Mouse (Mus musculus) inflammation-experienced regulatory T-cells, adult 6 months (primary cell): Measurements from ENCODE around the gene Crhr2. TPM values are rescaled to one million over a fixed set of nuclear protein-coding genes. Genes with fewer than 3 reads are reported as not detected.

Experiments used
- ATAC-seq: one replicate; pipeline ENCODE4 v1.8.0; 2017
- polyA plus RNA-seq, 3 experiments: library from polyadenylated mRNA; unstranded; fragments of 100-300 nt; shearing (Covaris generic); gene quantifications; one replicate each; pipeline ENCODE4 v1.2.1; 2017

Gene Crhr2
- not detected for polyA plus RNA-seq

GRCm38 (mm10) chr6:55132794-55133193 is at the start of gene Crhr2:
Gene Crhr2, minus strand, starts transcription at chr6:55133016.
- ATAC-seq = no peak

DNA sequence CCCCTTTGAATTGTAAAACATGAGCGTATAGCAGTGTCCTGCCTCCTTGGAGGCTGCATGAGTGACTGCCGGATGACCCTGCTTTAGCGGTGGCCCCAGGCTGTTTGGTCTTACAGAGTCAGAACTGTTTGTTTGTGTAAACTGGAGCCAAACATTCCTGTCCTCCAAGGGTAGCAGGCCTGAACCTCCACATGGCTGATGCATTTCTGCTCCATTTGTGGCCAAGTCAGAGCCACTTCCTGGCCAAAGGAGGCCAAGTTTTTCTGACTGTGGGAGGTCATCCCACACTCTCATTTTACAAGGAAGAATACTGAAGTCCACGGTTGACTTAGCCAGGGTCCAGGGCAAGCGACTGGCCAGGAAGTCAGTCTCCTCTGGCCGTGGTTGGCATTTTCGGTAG is 46.7 kb upstream of the Crhr2 start:
- ATAC-seq = no peak

DNA sequence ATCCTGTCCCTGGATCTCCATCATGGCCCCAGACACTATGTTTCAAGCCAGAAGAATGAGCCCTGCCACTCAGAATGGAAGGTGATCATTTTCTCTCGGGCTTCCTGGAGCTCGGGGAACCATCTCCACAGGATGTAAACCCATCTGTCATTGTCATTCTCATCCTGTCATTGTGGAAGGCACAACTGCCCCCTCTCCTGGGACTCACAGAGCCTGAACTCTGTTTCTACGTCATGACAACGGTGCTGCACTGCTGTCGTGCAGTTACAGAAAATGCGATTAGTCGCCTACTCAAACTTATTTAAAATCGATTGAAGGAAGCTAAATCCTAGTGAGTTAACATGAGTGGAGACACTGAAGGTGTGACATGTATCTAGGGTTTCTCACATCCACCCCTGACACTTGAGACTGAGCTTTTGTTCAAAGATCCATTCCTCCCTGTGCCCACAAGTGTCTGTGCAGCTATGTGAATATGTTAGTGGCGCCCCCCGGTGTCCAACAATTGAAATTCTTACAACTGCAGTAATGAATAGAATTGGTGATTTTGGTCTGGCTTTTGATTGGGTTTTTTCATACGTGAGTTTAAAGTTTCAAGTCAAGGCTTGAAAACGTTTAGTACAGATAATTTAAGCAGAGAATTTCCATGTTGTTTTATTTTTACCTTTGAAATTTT is 44.4 kb upstream of the Crhr2 start:
- ATAC-seq = no peak

- no peak for ATAC-seq
These were observed 43.1 kb upstream of the Crhr2 start for GRCm38 (mm10) chr6:55175892-55176291.

- ATAC-seq = no peak
These were observed 42.6 kb upstream of the Crhr2 start for GRCm38 (mm10) chr6:55175456-55175855.

DNA sequence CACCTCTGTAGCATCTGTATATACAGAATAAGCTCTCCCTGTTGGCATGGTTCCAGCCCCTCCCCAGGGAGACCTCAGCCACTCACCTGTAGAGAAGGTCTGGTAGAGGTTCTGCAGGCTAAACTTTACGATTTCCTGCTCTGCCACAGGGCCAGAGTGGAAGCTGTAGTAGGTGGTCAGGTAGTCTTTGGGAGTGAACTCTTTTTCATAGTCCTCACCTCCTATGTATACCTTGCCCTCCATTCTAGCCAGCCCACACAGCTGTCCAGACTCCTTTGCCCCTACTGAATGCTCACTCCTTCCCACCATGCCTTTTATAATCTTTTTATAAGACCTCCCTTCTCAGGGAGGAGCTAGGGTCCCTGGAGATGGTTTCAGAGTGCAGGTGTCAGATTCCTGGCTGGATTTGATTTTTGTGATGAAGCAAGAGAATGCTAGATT is 41.9 kb upstream of the Crhr2 start, which contains the start of gene Inmt:
Inmt (minus strand) TSS at position 303 of the 441 bp plus-strand sequence.
- ATAC-seq = no peak

DNA sequence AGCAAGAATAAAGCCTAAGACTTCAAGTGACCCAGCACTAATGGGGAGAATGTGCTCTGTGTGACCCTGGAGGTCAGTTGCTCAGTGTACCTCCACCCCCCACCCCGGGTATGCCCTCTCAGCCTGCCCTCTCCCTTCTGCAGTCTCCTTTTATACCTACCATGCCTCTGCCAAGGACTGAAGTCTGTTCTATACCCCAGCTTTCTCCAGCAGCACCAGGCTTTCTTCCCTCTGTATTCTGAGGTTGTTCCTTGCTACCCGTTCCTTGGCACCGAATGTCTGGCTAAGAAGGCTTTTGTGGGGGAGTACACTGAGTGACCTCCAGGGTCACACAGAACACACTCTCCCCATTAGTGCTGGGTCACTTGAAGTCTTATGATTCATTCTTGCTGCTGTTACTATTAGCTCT is 41.1 kb upstream of the Crhr2 start:
- no peak for ATAC-seq

DNA sequence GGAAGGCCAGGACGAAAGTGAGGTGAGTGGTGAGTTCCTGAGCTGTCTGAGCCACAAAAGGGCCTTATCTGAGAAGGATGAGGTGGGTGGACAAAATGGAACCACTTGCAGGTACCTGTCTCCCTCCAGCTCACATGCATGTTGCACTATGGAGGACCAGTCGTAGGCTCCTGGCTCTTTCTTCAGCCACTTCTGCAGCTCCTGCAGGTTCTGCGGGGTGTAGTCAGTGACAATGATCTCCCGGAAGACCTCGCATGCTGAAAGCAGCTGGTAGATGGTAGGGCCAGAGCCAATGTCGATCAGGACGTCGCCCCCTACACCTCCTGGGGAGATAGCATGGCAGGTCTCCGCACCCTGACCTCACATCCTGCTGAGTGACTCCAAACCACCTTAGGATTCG is 40.4 kb upstream of the Crhr2 start:
- no peak for ATAC-seq

GRCm38 (mm10) chr6:55171638-55172037 is 38.8 kb upstream of the Crhr2 start:
- no peak for ATAC-seq

DNA sequence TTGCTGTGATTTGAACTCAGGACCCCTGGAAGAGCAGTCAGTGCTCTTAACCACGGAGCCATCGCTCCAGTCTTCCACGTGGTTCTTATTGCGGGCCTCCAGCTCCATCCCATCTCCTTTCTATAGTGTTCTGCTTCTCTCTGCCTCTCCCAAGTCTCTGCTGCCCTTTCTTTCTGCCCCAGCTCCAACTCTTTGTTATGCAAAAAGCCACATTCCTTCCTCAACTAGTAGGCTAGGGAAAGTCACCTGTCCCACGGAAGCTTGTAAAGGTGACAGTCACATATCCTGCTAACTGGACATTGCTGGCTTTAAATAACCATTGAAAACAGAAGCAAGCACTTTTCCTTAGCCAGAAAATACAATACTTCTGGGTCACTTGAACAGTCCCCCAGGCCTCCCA is 37.0 kb upstream of the Crhr2 start:
- ATAC-seq = no peak

DNA sequence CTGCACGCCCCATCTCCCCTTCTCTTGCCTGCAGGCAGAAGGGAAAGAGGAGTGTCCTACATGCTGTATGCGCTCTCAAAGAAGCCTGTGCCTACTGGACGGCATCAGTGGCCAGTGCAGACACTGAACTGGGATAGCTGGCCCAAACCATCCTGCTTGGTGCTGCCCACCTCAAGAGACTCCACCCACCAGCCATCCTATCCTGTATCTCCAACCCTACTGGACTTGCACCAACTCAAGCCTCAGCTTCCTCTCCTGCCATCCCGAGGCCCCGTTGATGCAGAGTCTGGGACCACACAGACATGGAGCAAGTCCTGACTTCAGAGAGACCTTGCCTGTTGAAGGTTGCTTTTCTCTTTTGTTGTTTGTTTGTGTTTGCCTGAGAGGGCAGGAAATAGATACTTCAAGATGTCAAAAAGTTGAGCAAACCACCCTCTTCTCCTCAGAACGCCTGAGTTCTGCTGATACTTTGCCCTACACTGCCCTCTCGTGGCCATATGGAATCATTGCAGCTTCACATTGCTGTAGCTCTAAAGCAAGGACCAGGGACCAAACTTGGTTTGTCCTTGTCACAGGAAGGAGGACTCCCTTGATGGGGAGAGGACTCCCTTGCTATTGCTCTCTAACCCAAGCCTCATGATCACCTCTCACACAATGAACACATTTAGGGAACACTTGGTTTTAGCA is 34.1 kb upstream of the Crhr2 start:
- ATAC-seq = peak; percentile 87

- ATAC-seq = no peak
These were observed 30.3 kb upstream of the Crhr2 start for GRCm38 (mm10) chr6:55163046-55163584.

GRCm38 (mm10) chr6:55161311-55161761 is 28.5 kb upstream of the Crhr2 start:
- ATAC-seq = no peak

- no peak for ATAC-seq
These were observed 26.4 kb upstream of the Crhr2 start for GRCm38 (mm10) chr6:55159256-55159655.

- no peak for ATAC-seq
These were observed 19.4 kb upstream of the Crhr2 start for GRCm38 (mm10) chr6:55152226-55152625.

DNA sequence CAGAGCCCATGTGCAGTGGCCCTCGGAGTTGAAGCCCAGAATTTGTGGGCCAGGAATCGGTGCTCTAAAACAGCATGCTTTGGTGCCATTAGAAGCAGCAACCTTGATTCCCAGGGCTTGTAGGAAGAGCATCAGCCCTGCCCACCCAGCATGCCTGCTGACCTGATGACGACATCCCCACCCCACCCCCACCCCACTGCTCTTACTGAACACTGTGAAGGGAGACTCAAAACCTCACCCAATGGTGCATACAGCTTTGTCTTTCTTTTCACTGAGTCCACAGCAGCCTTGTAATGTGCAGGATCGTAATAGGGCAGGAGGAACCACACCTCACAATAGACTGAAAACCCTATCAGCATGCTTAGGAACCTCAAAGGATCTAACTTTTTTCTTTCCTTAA is 13.3 kb upstream of the Crhr2 start:
- ATAC-seq = no peak

- no peak for ATAC-seq
These were observed 12.5 kb upstream of the Crhr2 start for GRCm38 (mm10) chr6:55145285-55145684.

- no peak for ATAC-seq
These were observed 5.5 kb upstream of the Crhr2 start for GRCm38 (mm10) chr6:55138343-55138742.

DNA sequence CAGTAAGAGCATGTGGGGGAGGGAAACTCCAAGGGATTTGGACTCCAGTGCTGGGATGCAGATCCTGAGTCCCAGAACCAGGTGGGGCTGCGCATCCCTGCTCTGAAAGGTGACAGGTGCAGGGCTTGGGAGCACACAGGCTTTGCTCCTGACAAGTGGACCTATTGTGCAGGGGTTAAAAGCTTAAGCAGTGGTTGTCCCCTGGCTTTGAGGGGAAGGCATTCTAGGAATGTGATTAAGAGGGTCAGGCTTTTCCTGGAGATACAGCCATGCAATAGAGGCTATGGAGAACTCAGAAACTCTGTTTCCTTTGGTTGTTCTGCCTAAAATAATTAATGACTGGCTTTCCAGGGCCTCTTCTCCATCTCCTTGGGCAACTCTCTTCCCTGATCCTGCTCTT is 609 bp upstream of the Crhr2 start:
- no peak for ATAC-seq

DNA sequence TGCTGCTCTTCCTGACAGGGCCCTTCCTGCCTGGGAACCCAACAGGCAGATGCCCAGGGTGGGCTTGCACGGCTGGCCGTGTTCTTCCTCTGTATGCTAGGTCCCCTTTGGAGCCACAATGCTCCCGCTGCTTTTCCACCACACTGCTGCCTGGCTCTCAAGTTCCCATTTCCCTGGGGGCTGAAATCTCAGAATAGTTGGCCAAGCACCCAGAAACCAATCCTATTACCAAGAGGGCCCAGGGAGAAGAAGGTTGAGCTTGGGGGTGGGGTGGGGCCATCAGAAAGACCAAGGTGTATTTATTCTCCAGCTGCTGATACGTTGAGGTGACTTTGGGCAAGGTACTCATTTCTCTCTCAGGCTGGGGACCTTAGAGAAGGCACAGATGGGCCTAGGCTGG is 1.5 kb downstream of the Crhr2 start:
- no peak for ATAC-seq

GRCm38 (mm10) chr6:55130631-55131030 is 2.2 kb downstream of the Crhr2 start:
- ATAC-seq = no peak

GRCm38 (mm10) chr6:55128391-55128790 is 4.4 kb downstream of the Crhr2 start:
- no peak for ATAC-seq

DNA sequence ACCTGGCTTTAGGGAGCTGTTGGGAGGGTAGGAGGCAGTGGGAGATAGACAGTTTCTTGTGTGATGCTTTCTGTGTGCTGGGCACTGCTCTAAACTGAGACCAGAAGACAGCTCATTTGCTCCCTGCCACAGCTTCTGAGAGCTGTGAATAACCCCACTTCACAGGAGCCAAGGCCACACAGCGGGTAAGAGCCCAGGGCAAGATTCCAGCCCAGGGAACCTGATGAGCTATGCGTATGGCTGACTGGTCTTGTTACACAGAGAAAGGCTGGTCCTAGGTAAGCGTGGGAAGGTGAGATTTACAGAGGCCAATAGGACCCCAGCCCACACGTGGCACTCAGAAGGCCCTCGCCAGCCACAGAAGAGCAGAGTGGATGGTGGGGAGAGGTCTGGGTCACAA is 6.2 kb downstream of the Crhr2 start:
- ATAC-seq = no peak

DNA sequence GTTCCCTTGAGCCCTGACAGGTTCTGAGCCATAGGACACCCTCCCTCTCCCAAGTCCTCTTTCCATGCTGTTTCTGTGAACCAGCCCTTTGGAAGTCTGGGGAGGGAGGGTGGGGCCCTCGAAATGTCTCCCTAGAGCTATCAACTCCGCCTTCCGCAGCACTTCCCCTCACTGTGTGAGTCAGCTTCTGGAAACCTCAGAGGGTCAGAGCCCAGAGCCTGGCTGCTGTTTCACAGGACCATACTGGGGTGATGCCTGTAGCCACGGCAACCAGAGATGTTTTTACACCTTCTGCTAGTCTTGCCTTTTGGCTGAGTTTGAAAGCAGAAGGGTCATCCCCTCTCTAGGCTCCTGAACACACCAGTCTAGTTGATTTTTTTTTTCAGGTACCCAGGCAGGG is 9.8 kb downstream of the Crhr2 start:
- no peak for ATAC-seq
